Mouse (Mus musculus) heart, adult 2 months (tissue): ENCODE measurements at regions not wholly inside any gene's neighbourhood (a gene's known extent, or its start where the extent isn't known, plus 50 kb on each side); places are given as distances from the start of the nearest gene placed in this dataset.

Source experiments
- DNase-seq, 2 experiments: peaks; one replicate each; pipeline ENCODE4 v3.0.0; 2021
- H3K27ac ChIP-seq: fragments of 200-600 bp; 2 replicates; pipeline ENCODE4 v1.8.1; 2022
- H3K27me3 ChIP-seq: fragments of 200-500 bp; 2 replicates; pipeline ENCODE4 v1.6.1; 2012; ENCODE audit warnings: mild to moderate bottlenecking, low read length, inconsistent platforms, mixed read lengths; ENCODE audit not compliant: control insufficient read depth, insufficient read depth
- H3K36me3 ChIP-seq: fragments of 200-500 bp; 2 replicates; pipeline ENCODE4 v1.6.1; 2012; ENCODE audit warnings: low read length, inconsistent platforms; ENCODE audit not compliant: control insufficient read depth, insufficient read depth
- H3K4me1 ChIP-seq: fragments of 200-500 bp; 2 replicates; pipeline ENCODE4 v1.6.1; 2011; ENCODE audit warnings: low read length; ENCODE audit not compliant: control insufficient read depth, insufficient read depth
- H3K4me3 ChIP-seq: fragments of 200-600 bp; 2 replicates; pipeline ENCODE4 v1.8.1; 2022
- H3K79me2 ChIP-seq: fragments of 200-500 bp; replicated peaks from 2 replicates; pipeline ENCODE4 v1.6.1; 2012; ENCODE audit warnings: mild to moderate bottlenecking, inconsistent platforms, low read length, moderate library complexity, mixed read lengths; ENCODE audit not compliant: control insufficient read depth, insufficient read depth
- H3K9ac ChIP-seq: fragments of 200-500 bp; 2 replicates; pipeline ENCODE4 v1.6.1; 2012; ENCODE audit warnings: low read depth, mild to moderate bottlenecking, control low read depth, inconsistent platforms, low read length, mixed read lengths
- CTCF ChIP-seq: fragments of 200-600 bp; IDR thresholded peaks from 2 replicates; pipeline ENCODE4 v1.8.1; 2022; ENCODE audit warnings: antibody characterized with exemption, mild to moderate bottlenecking, moderate library complexity
- EP300 ChIP-seq: fragments of 200-500 bp; IDR thresholded peaks from 2 replicates; pipeline ENCODE4 v1.6.1; 2011; ENCODE audit warnings: low read depth, low read length, control low read depth; ENCODE audit not compliant: insufficient read depth
- POLR2A ChIP-seq: fragments of 200-500 bp; IDR thresholded peaks from 2 replicates; pipeline ENCODE4 v1.6.1; 2011; ENCODE audit warnings: mild to moderate bottlenecking, low read depth, low read length, control low read depth; ENCODE audit not compliant: insufficient read depth
- WGBS: fragments of 180-500 bp; shearing (Covaris S2); methylation state at CpG from one replicate; pipeline ENCODE4 v1.1.7; 2018; 5-methylcytosine and 5-hydroxymethylcytosine counted together
- intact Hi-C: fragments of 180-260 bp; cut with DNase I; formaldehyde crosslinking; loops from one replicate; pipeline ENCODE4 v1.15.1; 2025

DNA sequence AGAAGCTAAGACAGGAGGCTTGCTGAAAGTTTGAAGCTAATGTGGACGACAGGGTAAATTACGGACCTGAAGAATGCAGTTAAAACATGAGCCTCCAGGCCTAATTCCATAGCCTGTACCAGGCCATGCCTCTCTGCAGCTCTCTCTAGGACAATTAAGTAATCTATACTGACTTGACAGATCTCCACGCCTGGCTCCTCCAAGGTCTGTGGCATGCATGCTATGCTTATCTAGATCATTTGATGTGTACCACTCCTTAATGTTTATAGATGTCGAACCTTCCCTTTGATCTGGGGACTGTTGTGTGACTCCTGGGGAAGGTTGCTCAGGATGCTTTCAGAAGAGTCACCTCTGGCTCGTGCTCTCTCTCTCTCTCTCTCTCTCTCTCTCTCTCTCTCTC is 62.2 kb upstream of the Cd55 start:
- no peak for DNase-seq
- no peak for TF ChIP-seq POLR2A
- no peak for TF ChIP-seq CTCF
- no peak for TF ChIP-seq EP300
- H3K9ac ChIP-seq, result no peak overlapping the region
- H3K27ac ChIP-seq, result no peak overlapping the region
- H3K79me2 ChIP-seq, result no peaks in the 10 kb centered on the region
- no peaks in the 10 kb centered on the region for H3K36me3 ChIP-seq
- no peaks in the 10 kb centered on the region for H3K27me3 ChIP-seq
- no peaks in the 10 kb centered on the region for H3K4me1 ChIP-seq
- whole genome bisulfite sequencing, result 74% methylated on average over 5 of the region's 5 CpGs
- intact Hi-C loops, result no loop called here
- H3K4me3 ChIP-seq, result no peak overlapping the region

DNA sequence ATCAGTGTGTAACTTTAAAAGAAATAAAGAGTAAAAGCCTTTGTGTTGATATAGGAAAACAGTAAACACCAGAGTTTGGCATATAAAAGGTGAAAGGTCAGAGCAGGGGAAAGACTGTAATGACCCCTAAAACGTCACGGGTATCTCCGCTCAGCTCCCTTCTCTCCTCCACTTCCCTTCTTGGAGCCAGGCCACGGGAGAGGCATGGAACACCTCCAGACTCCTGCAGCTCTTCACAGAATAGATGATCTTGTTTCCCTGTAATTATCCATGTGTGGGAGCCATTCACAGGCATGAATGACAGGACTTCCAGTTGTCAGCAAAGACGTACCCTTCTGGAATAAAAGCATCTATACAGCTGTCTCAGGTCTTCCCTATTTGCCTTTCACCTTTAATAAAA is 55.3 kb upstream of the Cd55 start:
- H3K4me3 ChIP-seq, result no peak overlapping the region
- no peak for DNase-seq

DNA sequence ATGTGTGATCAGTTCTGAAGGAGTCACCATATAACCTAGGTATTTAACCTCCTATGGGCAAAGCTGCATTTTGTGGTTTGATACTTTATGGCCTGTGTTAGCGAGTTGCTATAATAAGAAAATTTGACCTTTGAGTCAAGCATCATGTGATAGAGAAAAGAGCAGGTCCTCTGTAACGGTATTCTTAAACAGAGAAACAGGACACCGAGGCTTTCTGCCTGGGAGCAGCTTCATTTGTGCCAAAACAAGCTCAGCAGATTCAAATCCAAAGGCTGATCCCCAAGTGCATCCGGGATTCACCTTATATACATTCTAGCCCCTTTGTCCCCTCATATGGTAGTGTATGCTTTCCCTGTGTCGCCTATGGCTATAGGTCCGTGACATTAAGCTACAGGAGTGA is 54.1 kb upstream of the Cd55 start:
- Histone ChIP-seq H3K4me1 (peaks cover 5% of the 10 kb centered on the region), H3K27me3 (no peaks in the 10 kb centered on the region), H3K27ac (no peak overlapping the region), H3K4me3 (no peak overlapping the region), H3K79me2 (no peaks in the 10 kb centered on the region), H3K9ac (no peak overlapping the region), H3K36me3 (peaks cover 2% of the 10 kb centered on the region; the same call in 1 of the 2 replicates)
- 83% methylated on average over 6 of the region's 6 CpGs for WGBS
- TF ChIP-seq POLR2A, result no peak
- TF ChIP-seq CTCF, result no peak
- no peak for TF ChIP-seq EP300
- no peak for DNase-seq
- intact Hi-C loops, result no loop called here

More for the DNA sequence above, 55.3 kb upstream of the Cd55 start:
- Histone ChIP-seq H3K27me3 (no peaks in the 10 kb centered on the region), H3K9ac (no peak overlapping the region), H3K36me3 (peaks cover 2% of the 10 kb centered on the region; the same call in 1 of the 2 replicates), H3K4me1 (peaks cover under 1% of the 10 kb centered on the region), H3K27ac (no peak overlapping the region), H3K79me2 (no peaks in the 10 kb centered on the region)
- TF ChIP-seq EP300, result no peak
- 31% methylated on average over 5 of the region's 5 CpGs for whole genome bisulfite sequencing
- intact Hi-C loops, result no loop called here

GRCm38 (mm10) chr1:130515316-130515715 is 52.8 kb upstream of the Cd55 start:
- TF ChIP-seq CTCF (no peak), POLR2A (no peak), EP300 (no peak)
- Histone ChIP-seq H3K27me3 (no peaks in the 10 kb centered on the region), H3K36me3 (peaks cover 2% of the 10 kb centered on the region; the same call in 1 of the 2 replicates), H3K4me1 (peaks cover 5% of the 10 kb centered on the region), H3K9ac (no peak overlapping the region), H3K4me3 (no peak overlapping the region), H3K27ac (no peak overlapping the region), H3K79me2 (no peaks in the 10 kb centered on the region)
- intact Hi-C loops, result no loop called here
- DNase-seq, result no peak
- WGBS, result 79% methylated on average over 6 of the region's 6 CpGs

GRCm38 (mm10) chr1:130513482-130513881 is 50.9 kb upstream of the Cd55 start:
- Histone ChIP-seq H3K79me2 (no peaks in the 10 kb centered on the region), H3K4me3 (no peak overlapping the region), H3K36me3 (peaks cover 2% of the 10 kb centered on the region; the same call in 1 of the 2 replicates), H3K27me3 (no peaks in the 10 kb centered on the region), H3K4me1 (peaks cover 7% of the 10 kb centered on the region), H3K9ac (no peak overlapping the region), H3K27ac (peak overlapping the region; percentile 41; the same call in 1 of the 2 replicates)
- intact Hi-C loops, result no loop called here
- WGBS, result 76% methylated on average over 1 of the region's 1 CpGs
- TF ChIP-seq EP300, result no peak
- TF ChIP-seq CTCF, result no peak
- no peak for TF ChIP-seq POLR2A
- no peak for DNase-seq

DNA sequence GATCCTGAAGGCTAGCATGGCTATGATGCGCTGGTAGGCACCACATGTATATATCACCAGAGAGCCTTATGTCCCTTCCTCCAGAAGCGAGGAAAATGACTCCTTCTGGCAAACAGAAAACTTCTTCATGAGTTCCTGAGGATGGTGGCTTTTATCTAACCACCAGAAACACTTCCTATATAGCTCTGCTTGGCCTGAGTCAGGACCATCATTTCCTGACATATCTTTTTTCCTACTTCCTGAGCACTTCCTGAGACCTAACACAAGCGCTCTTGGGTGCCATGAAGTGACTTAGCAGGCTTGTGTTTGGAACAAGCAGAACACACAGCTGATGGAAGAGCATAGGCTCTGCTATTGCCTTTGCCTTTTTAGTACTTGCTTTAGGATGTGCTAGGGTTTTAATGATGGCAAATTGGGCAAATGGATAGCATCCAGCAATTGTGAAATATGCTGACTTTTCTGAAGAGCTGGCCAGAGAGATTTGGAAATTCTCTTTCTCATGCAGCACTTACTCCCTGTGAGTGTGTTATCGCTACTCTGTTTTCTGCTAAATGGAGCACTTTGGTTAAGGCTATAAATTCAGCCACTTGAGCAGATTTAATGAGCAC is 50.4 kb upstream of the Cd55 start:
- WGBS, result 46% methylated on average over 4 of the region's 4 CpGs
- Histone ChIP-seq H3K27ac (peak overlapping the region; percentile 41; the same call in 1 of the 2 replicates), H3K36me3 (peaks cover 2% of the 10 kb centered on the region; the same call in 1 of the 2 replicates), H3K79me2 (no peaks in the 10 kb centered on the region), H3K9ac (no peak overlapping the region), H3K27me3 (no peaks in the 10 kb centered on the region), H3K4me3 (no peak overlapping the region), H3K4me1 (peaks cover 8% of the 10 kb centered on the region)
- TF ChIP-seq CTCF, result no peak
- TF ChIP-seq EP300, result no peak
- TF ChIP-seq POLR2A, result no peak
- intact Hi-C loops, result loop anchor here (1.0 kb wide), 1 partner anchor 51 kb away; the partner anchor contains the start of gene Cd55
- DNase-seq, result no peak
